Mouse (Mus musculus): ENCODE measurements around the gene Fam173a. TPM values are rescaled to one million over a fixed set of nuclear protein-coding genes. Genes with fewer than 3 reads are reported as not detected.
"Not testable (repeated sequence)": the region's sequence is repeated elsewhere in the genome, so short reads cannot be mapped to it uniquely, and the experiment has no call there.

Fam173a gene
- polyA plus RNA-seq, 1 experiment from 2014 or later, result 126 TPM

DNA sequence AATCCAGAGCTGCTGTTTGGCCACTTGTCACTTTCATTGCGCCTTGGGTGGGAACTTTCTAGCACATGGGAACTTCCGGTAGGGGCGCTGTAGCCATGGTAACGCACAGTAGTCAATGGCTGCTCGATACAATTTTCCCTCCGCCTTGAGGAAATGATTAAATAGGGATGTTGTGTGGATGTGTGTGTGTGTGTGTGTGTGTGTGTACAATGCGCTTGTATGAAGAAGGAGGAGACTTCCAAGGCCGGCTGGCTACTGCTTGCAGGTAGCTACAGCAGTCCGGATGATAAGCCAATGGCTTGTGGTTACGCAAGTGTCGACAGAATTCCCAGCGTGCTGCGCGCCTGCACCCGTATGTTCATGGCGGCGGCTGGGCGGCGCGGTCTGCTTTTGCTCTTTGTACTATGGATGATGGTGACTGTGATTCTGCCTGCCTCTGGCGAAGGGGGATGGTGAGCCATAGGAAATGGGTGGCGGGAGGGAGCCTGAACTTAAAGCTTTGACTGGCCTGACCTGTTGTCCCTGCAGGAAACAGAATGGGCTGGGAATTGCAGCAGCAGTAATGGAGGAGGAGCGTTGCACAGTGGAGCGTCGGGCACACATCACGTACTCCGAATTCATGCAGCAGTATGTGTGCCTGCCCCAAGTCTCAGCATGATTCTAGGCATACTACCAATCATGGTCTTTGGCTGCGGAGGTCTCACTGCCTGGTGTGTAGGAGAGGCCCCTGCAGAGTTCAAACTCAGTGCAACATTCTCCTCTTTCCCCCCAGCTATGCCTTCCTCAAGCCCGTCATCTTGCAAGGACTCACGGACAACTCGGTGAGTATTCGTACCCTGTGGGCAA is 36.2 kb upstream of the Fam173a start, which contains the start of gene Jmjd8:
Jmjd8 (plus strand) TSS at position 156 of the 846 bp plus-strand sequence.
- DNase-seq (ENCODE audit: low spot score), result peak; percentile 81

DNA sequence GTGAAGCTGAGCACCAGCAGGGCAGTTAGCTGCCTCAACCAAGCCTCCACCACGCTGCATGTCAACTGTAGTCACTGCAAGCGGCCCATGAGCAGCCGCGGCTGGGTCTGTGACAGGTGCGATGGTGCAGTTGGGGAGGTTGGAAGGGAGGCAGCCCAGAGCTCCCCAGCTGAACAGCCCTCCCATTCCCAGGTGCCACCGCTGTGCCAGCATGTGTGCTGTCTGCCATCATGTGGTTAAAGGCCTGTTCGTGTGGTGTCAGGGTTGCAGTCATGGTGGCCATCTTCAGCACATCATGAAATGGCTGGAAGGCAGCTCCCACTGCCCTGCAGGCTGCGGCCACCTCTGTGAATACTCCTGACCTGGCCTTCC is 35.5 kb upstream of the Fam173a start:
- DNase-seq (ENCODE audit: low spot score), result peak; percentile 22

DNA sequence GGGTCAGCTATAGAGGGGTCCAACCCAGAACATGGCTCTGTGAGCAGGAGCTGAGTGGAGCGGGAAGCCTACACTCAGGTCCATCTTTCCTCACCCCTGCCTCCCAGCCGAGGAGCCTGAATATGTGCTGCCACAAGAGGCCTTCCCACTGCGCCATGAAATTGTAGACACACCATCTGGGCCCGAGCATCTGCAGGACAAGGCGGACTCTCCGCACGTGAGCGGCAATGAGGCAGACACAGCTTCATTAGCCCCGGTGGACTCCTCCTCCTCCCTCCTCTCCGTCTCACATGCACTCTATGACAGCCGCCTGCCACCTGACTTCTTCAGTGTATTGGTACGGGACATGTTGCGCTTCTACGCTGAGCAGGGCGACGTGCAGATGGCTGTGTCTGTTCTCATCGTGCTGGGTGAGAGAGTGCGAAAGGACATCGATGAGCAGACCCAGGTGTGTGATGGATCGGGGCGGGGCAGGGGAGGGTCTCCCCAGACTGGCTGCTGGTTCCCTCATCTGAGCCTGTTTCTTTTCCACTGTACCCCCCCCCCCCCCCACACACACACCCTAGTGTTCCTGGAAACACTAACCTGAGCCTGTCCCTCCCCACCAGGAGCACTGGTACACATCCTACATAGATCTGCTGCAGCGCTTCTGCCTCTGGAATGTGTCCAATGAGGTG is 35.0 kb upstream of the Fam173a start:
- no peak for DNase-seq (ENCODE audit: low spot score)

DNA sequence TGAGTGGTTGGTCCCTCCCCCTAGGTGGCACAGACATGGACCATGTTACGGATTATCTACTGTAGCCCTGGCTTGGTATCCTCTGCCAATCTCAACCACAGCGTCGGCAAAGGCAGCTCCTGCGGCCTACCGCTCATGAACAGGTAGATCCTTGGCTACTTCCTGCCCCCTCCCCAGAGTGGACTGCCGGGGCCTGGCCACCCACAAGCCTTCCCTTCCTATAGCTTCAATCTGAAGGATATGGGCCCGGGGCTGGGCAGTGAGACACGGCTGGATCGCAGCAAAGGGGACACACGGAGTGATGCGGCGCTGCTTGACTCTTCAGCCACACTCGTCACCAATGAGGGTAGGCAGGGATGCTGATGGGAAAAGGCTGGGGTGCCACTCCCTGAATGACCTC is 34.3 kb upstream of the Fam173a start:
- DNase-seq (ENCODE audit: low spot score), result no peak

DNA sequence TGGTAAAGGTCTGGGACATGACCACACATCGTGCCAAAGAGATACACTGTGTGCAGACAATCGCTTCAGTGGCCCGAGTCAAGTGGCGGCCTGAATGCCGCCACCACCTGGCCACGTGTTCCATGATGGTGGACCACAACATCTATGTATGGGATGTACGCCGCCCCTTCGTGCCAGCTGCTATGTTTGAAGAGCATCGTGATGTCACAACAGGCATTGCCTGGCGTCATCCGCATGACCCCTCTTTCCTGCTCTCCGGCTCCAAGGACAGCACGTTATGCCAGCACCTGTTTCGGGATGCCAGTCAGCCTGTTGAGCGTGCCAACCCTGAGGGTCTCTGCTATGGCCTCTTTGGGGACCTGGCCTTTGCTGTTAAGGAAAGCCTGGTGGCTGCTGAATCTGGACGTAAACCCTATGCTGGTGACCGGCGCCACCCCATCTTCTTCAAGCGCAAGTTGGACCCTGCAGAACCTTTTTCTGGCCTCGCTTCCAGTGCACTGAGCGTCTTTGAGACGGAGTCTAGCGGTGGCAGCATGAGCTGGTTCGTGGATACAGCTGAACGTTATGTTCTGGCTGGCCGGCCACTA is 33.4 kb upstream of the Fam173a start:
- DNase-seq (ENCODE audit: low spot score), result no peak

DNA sequence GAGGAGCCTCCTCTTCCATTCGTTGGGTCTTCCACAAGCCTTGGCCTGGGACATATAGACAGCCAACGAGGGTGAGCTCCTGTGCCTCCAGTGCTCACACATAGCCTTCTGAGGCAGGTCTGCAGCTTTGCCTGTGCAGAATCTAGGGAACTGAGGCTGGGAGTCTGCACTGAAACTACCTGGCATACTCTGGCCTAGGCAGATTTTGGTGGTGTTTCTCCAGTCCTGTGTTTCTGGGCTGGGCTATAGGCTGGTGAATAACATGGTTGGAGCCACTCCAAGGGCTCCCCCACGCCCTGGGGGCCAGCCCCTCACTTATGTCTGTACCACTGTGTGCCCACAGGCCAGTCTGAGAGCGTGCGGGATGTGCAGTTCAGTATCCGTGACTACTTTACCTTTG is 32.6 kb upstream of the Fam173a start:
- DNase-seq (ENCODE audit: low spot score), result no peak

DNA sequence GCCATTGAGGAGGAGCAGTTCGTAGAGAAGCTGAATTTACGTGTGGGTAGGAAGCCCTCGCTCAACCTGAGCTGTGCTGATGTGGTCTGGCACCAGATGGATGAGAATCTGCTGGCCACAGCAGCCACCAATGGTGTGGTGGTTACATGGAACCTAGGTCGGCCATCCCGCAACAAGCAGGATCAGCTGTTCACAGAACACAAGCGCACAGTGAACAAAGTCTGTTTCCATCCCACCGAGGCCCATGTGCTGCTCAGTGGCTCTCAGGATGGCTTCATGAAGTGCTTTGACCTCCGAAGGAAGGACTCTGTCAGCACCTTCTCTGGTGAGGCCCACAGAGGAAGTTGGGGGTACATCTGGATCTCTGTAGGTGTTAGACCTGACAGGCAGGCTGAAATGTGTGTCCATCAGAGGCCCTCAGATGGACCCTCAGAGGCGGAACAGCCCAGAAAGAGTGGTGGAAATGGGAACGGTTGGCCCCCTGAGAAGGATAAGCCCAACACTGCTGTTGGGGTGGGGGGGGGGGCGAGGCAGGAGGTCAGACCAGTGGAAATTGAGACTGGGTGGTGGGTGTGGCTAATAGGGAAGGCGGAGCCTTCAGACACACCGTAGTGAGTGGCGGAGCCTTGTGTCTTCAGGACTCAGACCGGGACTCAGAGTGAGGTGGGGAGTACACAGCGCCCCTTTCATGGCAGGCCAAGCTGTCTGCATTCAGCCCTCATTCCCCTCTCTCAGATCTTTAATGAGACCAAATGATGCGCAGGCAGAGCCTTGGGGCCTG is 31.9 kb upstream of the Fam173a start:
- no peak for DNase-seq (ENCODE audit: low spot score)

DNA sequence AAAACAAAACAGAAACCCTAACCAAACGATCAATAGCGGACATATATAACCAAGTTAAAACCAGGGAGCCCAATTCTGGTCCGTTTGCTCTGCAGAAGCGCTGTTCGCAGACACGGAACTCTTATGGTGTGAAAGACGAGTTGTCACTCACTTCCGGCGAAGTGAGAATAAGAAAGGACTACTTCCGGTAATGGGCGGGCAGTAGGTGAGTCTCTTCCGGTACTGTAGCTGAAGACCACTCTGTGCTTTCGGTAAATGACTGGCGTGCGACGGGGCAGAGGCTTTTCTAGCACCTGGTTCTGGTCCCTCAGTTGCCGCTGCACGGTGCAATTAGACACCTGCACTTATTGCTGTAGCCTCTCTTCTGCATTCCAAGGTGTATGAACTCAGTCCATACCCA is 30.8 kb upstream of the Fam173a start, which contains the start of gene Wdr24:
Wdr24 (plus strand) TSS at position 176 of the 400 bp plus-strand sequence.
- DNase-seq (ENCODE audit: low spot score), result peak; percentile 89

DNA sequence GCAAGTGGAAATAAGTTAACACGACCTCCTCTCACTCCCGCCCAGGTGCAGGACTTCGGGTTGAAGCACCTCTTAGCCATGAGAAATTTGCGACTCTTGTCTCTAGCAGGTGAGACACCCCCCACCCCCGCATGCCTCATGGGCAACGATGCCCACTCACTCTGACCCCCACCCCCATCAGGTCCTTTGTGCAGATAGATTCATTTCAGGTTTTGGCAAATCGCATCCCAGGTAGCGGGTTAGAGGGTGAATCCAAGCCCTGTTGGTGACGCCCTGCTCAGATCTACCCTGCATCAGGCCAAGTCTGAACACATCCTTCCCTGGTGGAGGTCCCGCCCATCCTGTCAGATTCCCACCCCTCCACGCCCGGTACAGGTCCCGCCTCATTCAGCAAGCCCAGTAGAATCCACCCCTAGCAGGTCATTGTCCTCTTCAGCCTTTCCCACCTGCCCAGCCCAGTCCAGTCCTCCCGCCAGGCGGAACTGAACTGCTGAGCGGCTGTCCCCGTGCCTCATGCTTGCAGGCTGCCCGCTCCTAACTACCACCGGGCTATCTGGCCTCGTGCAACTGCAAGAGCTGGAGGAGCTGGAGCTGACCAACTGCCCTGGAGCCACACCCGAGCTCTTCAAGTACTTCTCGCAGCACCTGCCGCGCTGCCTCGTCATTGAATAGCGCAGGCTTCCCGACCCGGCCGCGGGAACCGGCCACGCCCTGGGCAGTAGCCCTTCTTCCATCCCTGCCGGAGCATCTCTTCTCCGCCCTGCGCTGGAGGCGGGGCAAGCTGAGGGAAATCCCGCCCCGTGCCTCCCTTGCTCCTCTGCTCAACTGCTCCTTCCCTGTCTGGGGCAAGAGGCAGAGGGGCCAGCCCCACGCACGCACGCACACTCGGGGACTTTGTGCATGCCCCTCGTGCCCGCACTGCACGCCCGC is 26.4 kb upstream of the Fam173a start:
- no peak for DNase-seq (ENCODE audit: low spot score)

DNA sequence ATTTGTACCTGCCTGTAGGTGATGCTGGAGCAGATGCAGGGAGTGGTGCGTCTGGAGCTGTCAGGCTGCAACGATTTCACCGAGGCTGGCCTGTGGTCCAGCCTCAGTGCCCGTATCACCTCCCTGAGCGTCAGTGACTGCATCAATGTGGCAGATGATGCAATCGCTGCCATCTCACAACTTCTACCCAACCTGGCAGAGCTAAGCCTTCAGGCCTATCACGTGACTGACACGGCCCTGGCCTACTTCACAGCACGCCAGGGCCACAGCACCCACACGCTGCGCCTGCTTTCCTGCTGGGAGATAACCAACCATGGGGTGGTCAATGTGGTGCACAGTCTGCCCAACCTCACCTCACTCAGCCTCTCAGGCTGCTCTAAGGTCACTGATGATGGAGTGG is 25.0 kb upstream of the Fam173a start:
- DNase-seq (ENCODE audit: low spot score), result no peak

DNA sequence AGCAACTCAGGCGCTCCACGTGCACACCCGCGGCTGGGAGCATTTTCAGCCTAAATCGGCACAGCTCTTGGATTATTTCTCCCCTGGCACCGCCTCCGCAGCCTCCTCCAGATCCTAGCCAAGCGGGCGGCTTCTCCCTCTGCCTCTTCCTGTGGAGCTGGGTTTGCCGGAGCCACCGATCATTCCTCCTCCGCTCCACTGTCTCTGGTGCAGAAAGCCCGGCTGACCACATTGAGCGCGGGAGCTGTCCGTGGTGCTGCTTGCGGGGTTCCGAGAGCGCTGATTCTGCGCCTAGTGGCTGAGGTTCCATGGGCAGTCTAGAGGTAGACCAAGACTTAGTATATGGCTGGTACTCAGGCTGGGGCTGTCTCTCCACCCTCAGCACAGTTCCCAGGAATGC is 20.8 kb upstream of the Fam173a start:
- peak; percentile 83 for DNase-seq (ENCODE audit: low spot score)

DNA sequence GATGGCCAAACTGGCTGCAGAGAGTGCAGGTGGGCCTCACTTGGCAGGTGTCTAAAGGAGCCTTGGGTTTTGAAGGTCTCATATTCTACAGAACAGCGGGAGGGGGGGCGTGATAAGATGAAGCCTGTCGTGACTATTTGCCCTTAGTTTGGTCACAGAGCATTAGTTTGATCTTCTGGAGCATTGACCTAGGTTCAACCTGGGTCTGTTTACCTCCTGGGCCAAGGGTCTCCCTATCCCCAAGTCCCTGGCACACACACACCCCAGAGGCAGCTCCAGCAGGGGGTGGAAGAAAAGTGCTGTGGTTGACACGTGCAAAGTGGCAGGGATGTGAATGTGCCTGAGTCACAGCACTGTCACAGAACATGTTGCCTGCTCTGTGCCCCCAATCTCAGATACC is 18.2 kb upstream of the Fam173a start:
- no peak for DNase-seq (ENCODE audit: low spot score)

DNA sequence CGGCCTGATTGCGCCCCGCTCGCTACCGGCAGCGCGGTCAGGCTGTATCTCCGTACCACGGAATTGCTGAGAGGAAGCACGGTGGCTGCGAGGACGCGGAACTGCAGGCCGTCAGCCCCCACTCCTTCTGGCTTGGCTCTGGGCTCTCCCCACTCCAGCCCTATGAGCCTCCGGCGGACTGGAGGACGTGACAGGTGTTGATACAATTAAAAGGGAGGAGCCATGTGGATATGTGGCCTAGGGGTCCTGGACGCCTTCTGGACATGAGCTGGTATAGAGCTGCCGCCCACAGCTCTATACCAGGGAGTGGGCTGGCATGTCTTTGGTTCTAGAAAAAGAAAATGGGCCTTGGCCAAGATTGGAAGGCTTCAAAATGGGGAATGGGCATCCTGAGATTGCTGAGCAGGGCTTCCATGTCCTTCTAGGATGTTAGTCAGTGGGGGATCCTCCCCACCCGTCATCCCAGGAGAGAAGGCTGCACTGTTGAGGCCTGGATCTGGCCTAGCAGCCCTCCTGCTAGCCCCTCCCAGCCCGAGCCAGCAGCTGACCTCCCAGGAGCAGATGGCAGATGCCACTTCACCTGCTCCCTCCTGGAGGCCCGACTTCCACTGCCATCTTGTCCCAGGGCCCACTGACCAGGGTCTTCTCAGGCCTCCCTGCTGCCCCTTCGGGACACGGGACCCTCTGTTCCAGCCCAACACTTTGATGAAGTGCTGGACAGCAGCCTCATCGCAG is 17.1 kb upstream of the Fam173a start:
- DNase-seq (ENCODE audit: low spot score), result no peak

DNA sequence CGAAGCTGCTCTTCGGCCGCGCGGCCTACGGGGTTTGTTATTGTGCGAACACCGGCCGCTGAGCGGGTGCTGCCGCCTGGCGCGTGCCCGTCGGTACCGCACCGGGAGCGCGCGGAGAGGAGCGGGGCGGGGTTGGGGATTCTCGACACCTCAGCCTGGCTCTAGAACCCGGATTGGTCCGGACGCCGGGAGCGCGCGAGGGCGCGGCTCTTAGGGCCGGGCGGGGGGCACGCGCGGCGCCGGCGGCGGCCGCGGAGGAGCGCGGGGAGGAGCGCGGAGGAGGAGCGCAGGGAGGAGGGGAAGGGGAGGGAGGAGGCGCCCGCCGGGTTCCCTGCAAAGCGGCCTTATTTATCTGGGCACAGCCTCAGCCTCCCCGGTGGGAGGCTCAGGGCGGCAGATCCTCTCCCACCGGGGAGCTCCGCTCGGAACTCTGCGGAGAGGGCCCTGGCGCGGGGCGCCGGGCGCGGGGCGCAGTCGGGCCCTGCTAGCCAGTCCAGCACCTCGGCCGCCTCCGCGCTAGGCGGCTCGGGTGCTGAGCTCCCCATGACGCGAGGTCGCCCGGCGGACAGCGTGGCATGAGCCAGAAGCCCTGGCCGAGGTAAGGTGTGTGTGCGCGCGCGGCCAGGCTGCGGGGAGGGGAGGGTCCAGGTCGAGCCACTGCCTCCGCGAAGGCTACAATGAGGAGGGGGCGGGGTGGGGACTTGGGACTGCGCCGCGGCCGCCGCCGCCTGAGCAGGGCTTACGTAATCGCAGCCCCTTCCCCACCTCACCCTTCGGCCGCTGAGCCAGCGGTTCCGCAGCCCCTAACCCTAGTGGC is 16.3 kb upstream of the Fam173a start, which contains the start of gene Fbxl16:
Fbxl16 (plus strand) TSS at position 297 of the 817 bp plus-strand sequence.
- no peak for DNase-seq (ENCODE audit: low spot score)

DNA sequence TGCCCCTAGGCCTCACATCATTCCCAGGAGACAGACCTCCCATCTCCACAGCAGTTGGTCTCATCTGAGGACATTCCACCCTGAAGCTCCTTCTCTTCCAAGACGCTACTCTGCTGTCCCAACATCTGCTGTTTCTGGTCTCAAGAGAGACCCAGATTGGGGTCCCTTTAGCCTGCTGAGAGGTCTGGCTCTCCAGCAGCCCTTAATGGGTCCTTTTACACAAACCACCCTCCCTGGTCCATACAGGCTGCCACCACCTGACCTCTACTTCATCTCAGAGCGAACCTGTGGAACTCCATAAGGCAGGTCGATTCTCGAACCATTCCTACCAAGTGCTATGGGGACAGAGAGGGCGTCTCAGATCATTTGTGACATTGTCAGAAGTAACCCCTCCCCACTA is 15.3 kb upstream of the Fam173a start:
- DNase-seq (ENCODE audit: low spot score), result no peak

DNA sequence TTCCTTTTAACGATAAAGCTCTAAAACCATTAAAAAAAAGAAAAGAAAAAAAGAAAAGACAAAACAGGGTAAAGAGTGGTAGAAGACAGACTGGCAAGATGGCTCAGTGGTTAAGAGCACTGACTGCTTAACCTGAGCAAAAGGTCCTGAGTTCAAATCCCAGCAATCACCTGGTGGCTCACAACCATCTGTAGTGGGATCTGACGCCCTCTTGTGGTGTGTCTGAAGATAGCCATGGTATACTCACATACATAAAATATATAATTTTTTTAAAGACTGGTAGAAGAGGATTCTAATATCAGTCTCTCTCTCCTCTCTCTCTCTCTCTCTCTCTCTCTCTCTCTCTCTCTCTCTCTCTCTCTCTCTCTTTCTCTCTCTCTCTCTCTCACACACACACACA is 14.8 kb upstream of the Fam173a start:
- DNase-seq (ENCODE audit: low spot score), result not testable (repeated sequence)

DNA sequence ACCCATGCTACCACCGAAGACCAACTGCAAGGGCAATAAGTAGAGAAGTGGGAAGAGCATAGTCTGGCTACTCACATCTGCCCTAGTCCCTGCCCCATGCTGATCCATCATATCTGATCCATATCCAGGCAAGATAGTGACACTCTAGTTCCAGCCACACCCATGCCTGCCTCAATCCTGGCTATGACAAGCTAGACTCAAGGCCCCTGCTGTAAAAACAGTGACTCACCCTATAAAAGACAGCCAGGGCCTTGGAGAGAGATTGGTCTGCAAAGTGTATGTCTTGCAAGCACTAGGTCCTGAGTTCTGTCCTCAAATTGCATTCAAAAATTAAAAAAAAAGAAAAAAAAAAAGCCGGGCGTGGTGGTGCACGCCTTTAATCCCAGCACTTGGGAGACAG is 13.8 kb upstream of the Fam173a start:
- DNase-seq (ENCODE audit: low spot score), result no peak

DNA sequence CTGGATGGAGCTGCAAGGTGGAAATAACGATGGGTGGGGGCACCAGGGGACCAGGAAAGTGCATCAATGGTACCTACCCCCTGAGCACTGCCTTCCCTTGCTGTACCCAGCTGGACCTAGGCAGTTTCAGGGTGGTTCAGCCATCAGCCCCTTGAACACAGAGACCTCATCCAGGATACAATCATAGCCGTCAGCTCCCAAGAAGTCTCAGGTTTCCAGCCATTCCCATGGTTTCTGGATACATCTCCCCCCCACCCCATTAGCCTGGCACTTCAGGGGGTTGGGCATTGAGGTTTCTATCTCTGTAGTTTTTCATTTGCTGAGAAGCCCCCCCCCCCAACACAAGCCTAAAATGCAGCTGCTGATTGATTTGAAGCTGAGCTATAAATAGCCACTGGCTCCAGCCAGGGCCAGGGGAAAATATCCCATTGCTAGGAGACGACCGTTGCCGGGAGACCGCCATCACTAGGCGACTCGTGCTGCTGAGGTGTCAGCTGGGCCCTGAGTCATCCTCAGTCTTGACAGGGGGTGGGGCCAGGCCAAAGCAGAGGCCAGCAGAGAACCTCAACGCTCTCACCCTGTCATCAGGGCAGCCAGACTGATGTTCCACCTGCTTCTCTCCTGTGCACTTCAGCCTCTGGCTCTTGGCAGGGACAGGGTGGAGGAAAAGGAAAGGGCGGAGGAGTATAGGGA is 10.3 kb upstream of the Fam173a start:
- no peak for DNase-seq (ENCODE audit: low spot score)
